Mouse (Mus musculus): ENCODE results near the gene Ccl6. TPM values are rescaled to one million over a fixed set of nuclear protein-coding genes. Genes with fewer than 3 reads are reported as not detected.
A peak's percentile ranks its signal among the peaks of the same experiment; 100 is the strongest.
"Not testable (repeated sequence)": the region's sequence is repeated elsewhere in the genome, so short reads cannot be mapped to it uniquely, and the experiment has no call there.

The Ccl6 gene
- polyA plus RNA-seq, 1 experiment, result 26.0 TPM

DNA sequence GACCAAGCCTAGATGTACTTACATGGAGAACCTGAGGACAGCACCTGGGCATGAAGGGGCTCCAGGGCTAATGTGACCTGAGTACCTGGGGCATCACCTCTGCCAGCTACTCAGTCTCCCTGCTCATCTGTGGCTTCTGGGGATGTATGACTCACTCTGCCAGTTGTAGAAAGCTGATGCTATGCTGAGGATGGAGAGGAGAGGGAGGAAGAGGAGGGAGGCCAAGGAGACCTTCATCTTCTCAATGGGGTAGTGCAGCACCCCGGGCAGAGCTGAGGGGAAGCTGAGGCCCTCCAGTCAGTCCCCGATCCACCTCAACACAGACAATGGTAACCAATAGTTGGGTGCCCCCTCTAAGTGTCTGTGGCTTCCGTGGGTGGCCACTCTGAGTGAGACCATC lies 24.1 kb downstream of the Ccl6 start:
- no peaks in the 10 kb centered on the region for H3K36me3 ChIP-seq (replicated peaks; ENCODE audit: low read length)
- TF ChIP-seq GATA1 (IDR thresholded peaks at IDR 0.05; ENCODE audit: borderline replicate concordance, low read length) (no peak), FLI1 (IDR thresholded peaks at IDR 0.05; ENCODE audit: low read length) (no peak)
- H3K4me1 ChIP-seq, result peaks cover 60% of the 10 kb centered on the region
- no peaks in the 10 kb centered on the region for H3K9me3 ChIP-seq
- H3K27me3 ChIP-seq (replicated peaks), result peaks cover 22% of the 10 kb centered on the region
- H3K4me3 ChIP-seq (replicated peaks), result peak overlapping the region; percentile 77

DNA sequence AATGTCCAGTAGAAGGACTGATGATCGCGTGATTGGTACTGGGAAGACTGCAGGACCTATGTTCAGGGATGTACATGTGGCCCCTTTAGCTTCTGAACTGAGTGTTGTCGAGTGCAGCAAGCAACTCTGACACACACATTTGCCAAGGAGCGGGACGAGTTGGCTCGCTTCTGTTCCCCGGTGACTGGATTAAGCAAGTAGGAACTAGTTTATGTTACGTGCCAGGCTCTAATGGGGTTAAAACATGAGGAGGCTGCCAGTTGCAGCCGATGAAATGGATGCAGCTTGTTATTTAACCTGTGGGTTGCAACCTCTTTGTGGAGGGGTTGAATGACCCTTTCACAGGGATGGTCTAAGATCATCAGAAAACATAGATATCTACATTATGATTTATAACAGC lies 24.8 kb downstream of the Ccl6 start:
- H3K27me3 ChIP-seq (replicated peaks), result peaks cover 23% of the 10 kb centered on the region
- TF ChIP-seq FLI1 (IDR thresholded peaks at IDR 0.05; ENCODE audit: low read length), result no peak
- TF ChIP-seq GATA1 (IDR thresholded peaks at IDR 0.05; ENCODE audit: borderline replicate concordance, low read length), result no peak
- H3K4me1 ChIP-seq, result peaks cover 64% of the 10 kb centered on the region
- H3K36me3 ChIP-seq (replicated peaks; ENCODE audit: low read length), result no peaks in the 10 kb centered on the region
- no peak overlapping the region for H3K4me3 ChIP-seq (replicated peaks)
- no peaks in the 10 kb centered on the region for H3K9me3 ChIP-seq

DNA sequence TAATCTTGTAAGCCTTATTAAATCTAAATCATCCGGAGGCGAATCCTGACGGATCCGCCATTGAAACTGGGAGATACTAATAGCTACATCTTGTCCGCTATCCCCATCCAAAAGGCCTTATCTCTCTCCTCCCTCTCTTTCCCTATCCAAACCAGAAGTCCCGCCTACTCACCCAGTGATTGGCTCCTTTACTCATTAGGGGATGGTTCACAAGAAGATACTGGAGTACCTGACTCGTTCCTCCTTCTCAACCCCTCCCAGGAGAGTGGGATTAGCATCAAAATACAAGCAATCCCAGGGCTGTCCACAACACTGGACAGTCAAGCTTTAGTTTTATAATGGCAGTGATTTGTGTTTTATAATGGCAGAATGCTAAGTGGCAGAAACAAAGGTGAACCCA lies 25.6 kb downstream of the Ccl6 start:
- no peak for TF ChIP-seq FLI1 (IDR thresholded peaks at IDR 0.05; ENCODE audit: low read length)
- H3K27me3 ChIP-seq (replicated peaks), result peaks cover 30% of the 10 kb centered on the region
- no peak overlapping the region for H3K4me3 ChIP-seq (replicated peaks)
- H3K4me1 ChIP-seq, result peaks cover 63% of the 10 kb centered on the region
- no peaks in the 10 kb centered on the region for H3K36me3 ChIP-seq (replicated peaks; ENCODE audit: low read length)
- H3K9me3 ChIP-seq, result no peaks in the 10 kb centered on the region

DNA sequence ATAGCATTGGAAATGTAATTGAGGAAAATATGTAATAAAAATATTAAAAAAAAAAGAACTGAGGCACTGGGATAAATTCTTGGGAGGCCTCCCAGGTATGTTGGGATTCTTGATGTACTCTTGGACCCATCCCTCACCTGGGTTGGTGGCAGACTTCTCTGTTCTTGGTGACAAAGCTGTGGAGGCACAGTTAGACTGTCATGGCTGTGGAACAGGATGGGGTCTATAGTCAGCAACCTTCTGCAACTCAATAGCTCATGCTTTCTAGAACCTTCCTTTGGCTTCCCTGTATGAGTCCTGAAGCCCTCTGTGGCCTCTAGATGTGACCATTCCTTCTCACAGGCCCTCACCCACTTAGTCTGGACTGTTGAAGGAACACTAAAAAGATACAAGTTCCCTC lies 26.3 kb downstream of the Ccl6 start:
- Histone ChIP-seq H3K27me3 (replicated peaks) (peaks cover 33% of the 10 kb centered on the region), H3K36me3 (replicated peaks; ENCODE audit: low read length) (no peaks in the 10 kb centered on the region), H3K4me1 (peaks cover 58% of the 10 kb centered on the region), H3K4me3 (replicated peaks) (no peak overlapping the region), H3K9me3 (no peaks in the 10 kb centered on the region)
- no peak for TF ChIP-seq GATA1 (IDR thresholded peaks at IDR 0.05; ENCODE audit: borderline replicate concordance, low read length)

DNA sequence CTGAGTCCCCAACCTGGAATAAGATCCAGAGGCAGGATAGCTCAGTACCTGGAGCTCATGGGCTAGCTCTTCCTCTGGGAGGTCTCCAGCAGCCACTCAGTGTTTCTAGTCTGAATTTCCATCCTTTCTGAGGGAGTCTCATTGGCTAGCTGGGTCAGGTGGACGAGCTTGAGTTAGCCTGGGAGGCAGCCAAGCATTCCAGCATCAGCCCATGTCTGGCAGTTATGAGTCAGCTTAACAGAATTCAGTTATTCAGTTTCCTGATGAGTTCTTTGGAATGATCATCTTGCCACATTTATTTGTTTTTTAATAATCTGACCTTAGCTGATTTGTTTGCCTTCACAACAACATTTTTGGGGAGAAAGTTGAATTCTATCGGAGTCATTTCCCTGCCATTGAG lies 29.1 kb downstream of the Ccl6 start:
- Histone ChIP-seq H3K36me3 (replicated peaks; ENCODE audit: low read length) (no peaks in the 10 kb centered on the region), H3K9me3 (no peaks in the 10 kb centered on the region), H3K4me3 (replicated peaks) (no peak overlapping the region), H3K27me3 (replicated peaks) (peaks cover 39% of the 10 kb centered on the region), H3K4me1 (peaks cover 41% of the 10 kb centered on the region)
- TF ChIP-seq FLI1 (IDR thresholded peaks at IDR 0.05; ENCODE audit: low read length) (no peak), GATA1 (IDR thresholded peaks at IDR 0.05; ENCODE audit: borderline replicate concordance, low read length) (no peak)

DNA sequence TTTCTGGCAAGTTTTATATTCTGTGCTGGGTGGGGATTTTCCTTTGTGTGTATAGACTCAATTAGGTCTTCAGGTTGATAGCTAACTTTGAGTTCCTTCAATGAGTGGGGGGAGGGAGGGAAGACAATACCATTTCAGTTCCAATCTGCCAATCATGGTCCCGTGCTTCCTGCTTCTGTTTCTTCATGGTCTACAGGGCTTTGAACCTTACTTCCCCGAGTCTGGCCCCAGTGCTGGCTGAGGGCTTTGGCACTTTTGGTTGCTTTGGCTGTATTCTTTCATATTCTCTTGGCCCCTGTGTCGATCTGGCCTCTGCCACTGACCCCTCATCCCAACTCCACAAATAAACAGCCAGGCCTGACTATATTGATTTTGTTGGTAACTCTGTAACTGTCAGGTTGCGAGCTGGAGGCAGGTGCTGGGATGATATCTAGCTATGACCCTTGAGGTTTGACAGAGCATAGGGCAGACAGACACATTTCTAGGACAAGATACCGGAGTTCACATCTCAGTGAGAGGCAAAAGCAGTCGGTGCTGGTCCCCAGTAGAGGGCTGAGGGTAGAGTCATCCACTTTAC lies 30.5 kb downstream of the Ccl6 start:
- H3K27me3 ChIP-seq (replicated peaks), result peaks cover 43% of the 10 kb centered on the region
- H3K36me3 ChIP-seq (replicated peaks; ENCODE audit: low read length), result no peaks in the 10 kb centered on the region
- no peak for TF ChIP-seq GATA1 (IDR thresholded peaks at IDR 0.05; ENCODE audit: borderline replicate concordance, low read length)
- no peak for TF ChIP-seq FLI1 (IDR thresholded peaks at IDR 0.05; ENCODE audit: low read length)
- peaks cover 40% of the 10 kb centered on the region for H3K4me1 ChIP-seq
- no peaks in the 10 kb centered on the region for H3K9me3 ChIP-seq
- no peak overlapping the region for H3K4me3 ChIP-seq (replicated peaks)

DNA sequence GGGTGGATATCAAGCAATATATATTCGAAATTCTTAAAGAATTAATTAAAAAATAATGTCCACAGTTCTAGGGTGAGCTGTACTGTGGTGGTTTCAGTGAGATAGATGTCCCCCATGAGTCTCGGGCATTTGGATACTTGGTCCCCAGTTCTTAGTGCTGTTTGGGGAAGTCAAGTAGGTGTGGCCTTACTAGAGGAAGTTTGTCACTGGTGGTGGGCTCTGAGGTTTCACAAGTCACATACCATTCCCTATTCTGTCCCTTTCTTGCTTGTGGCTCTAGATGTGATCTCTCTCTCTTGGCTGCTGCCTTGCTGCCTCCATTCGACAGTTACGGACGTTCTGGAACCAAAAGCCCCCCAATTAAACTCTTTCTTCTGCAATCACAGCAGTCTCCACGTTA lies 32.5 kb downstream of the Ccl6 start:
- no peaks in the 10 kb centered on the region for H3K9me3 ChIP-seq
- no peaks in the 10 kb centered on the region for H3K36me3 ChIP-seq (replicated peaks; ENCODE audit: low read length)
- H3K4me3 ChIP-seq (replicated peaks), result no peak overlapping the region
- peaks cover 42% of the 10 kb centered on the region for H3K27me3 ChIP-seq (replicated peaks)
- H3K4me1 ChIP-seq, result peaks cover 45% of the 10 kb centered on the region
- TF ChIP-seq GATA1 (IDR thresholded peaks at IDR 0.05; ENCODE audit: borderline replicate concordance, low read length) (no peak), FLI1 (IDR thresholded peaks at IDR 0.05; ENCODE audit: low read length) (no peak)

DNA sequence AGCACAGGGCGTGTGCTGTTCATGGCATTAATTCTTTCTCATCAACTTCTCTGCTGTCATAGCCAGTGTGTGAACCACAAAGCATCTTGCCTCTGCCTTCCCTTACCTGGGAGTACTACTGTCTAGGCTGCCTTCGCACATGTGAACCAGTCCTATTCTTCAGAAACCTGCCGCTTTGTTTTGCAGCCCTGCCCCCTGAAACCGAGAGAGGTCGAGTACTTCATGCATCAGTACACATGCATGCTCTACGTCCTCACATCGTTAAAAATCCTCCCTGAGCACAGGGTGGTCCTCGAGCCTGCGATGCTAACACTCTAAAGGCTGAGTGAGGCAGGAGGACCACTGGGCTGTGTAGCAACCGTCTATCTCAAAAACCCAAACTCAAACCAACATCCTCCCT lies 35.8 kb downstream of the Ccl6 start:
- Histone ChIP-seq H3K4me3 (replicated peaks) (no peak overlapping the region), H3K9me3 (no peaks in the 10 kb centered on the region), H3K36me3 (replicated peaks; ENCODE audit: low read length) (no peaks in the 10 kb centered on the region), H3K27me3 (replicated peaks) (peaks cover 28% of the 10 kb centered on the region), H3K4me1 (peaks cover 26% of the 10 kb centered on the region)
- no peak for TF ChIP-seq FLI1 (IDR thresholded peaks at IDR 0.05; ENCODE audit: low read length)
- no peak for TF ChIP-seq GATA1 (IDR thresholded peaks at IDR 0.05; ENCODE audit: borderline replicate concordance, low read length)

DNA sequence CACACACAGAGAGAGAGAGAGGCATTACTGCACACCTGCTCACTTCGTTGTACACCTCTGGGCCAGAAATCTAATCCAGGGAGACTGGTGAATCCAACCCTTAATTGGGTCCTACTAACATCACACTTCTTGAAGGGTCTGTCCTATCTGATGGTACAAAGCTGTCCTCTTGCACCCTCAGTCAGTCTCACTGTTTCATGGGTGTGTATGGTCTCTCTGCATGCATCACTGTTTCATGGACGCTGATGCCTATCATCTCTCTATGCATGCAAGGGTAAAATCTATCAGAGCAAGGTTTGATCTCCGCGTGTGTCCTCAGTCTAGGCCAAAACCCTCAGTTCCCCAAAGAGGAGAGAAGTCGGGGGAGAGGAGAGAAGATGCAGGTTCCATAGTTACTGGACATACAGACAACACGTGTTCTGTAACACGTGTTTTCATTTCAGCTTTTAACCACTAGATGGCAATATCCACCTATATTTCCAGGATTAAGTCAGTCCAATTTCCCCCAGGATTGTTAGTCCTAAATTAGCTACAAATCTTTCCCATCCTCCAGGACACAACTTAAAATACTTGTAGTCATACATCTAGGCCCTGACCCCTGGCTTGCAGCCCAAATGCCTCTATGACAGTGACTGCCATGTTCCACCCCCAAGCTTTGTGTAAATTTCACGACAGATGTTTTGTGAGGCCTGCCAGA lies 36.7 kb downstream of the Ccl6 start:
- H3K36me3 ChIP-seq (replicated peaks; ENCODE audit: low read length), result no peaks in the 10 kb centered on the region
- peaks cover 26% of the 10 kb centered on the region for H3K27me3 ChIP-seq (replicated peaks)
- H3K9me3 ChIP-seq, result no peaks in the 10 kb centered on the region
- H3K4me1 ChIP-seq, result peaks cover 31% of the 10 kb centered on the region
- H3K4me3 ChIP-seq (replicated peaks), result no peak overlapping the region
- TF ChIP-seq GATA1 (IDR thresholded peaks at IDR 0.05; ENCODE audit: borderline replicate concordance, low read length), result no peak
- TF ChIP-seq FLI1 (IDR thresholded peaks at IDR 0.05; ENCODE audit: low read length), result no peak

DNA sequence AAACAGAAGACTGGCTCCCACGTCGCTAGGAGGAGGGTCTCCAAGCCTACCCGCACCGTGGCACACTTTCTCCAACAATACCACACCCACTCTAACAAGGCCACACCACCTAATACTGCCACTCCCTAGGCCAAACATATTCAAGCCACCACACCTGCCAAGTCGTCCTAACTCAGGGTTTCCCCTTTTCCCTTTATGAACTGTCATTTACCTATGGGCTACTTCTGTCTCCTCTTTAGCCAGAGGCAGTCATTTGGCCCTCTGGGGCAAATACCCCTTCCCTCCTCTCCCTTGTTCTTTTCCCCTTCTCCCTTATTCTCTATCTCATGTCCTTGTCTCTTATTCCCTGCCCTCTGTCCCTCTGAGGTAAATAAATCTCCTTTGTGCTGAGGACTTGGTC lies 41.2 kb downstream of the Ccl6 start:
- TF ChIP-seq GATA1 (IDR thresholded peaks at IDR 0.05; ENCODE audit: borderline replicate concordance, low read length) (no peak), FLI1 (IDR thresholded peaks at IDR 0.05; ENCODE audit: low read length) (no peak)
- H3K36me3 ChIP-seq (replicated peaks; ENCODE audit: low read length), result no peaks in the 10 kb centered on the region
- peaks cover 31% of the 10 kb centered on the region for H3K4me1 ChIP-seq
- H3K27me3 ChIP-seq (replicated peaks), result peaks cover 14% of the 10 kb centered on the region
- H3K9me3 ChIP-seq, result no peaks in the 10 kb centered on the region
- H3K4me3 ChIP-seq (replicated peaks), result no peak overlapping the region

DNA sequence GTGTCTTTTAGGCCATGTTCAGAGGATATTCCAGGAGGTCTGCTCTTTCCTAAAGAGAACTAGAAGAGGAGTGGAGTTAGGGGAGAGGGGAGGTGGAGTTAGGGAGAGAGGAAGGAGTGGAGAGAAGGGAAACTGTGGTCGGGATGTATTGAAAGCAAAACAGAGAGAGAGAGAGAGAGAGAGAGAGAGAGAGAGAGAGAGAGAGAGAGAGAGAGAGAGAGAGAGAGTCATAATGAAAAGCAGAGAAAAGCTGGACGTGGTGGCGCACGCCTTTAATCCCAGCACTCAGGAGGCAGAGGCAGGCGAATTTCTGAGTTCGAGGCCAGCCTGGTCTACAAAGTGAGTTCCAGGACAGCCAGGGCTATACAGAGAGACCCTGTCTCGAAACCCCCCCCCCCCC lies 41.9 kb downstream of the Ccl6 start:
- H3K4me1 ChIP-seq, result peaks cover 25% of the 10 kb centered on the region
- H3K9me3 ChIP-seq; H3K36me3 ChIP-seq (replicated peaks; ENCODE audit: low read length); H3K4me3 ChIP-seq (replicated peaks): not testable (repeated sequence)
- H3K27me3 ChIP-seq (replicated peaks), result peaks cover 16% of the 10 kb centered on the region
